Mouse (Mus musculus) kidney, postnatal 0 days (tissue): ENCODE results near the gene Habp4. TPM values are rescaled to one million over a fixed set of nuclear protein-coding genes. Genes with fewer than 3 reads are reported as not detected.

Experiments used
- ATAC-seq: fragments of 200-750 bp; cut with Nextera tagmentation; replicated peaks from 2 replicates; pipeline ENCODE4 v1.8.0; 2017; ENCODE audit warnings: low read depth, moderate number of reproducible peaks, moderate TSS enrichment, moderate library complexity; ENCODE audit not compliant: low FRiP score
- DNase-seq: peaks from one replicate; pipeline ENCODE4 v3.0.0-alpha.2; 2016; ENCODE audit warnings: low spot score
- H3K27ac ChIP-seq: fragments of 300-500 bp; sonication (generic); 2 replicates; pipeline ENCODE4 v1.5.1; 2014; ENCODE audit warnings: mild to moderate bottlenecking
- H3K27me3 ChIP-seq: fragments of 300-500 bp; sonication (generic); 2 replicates; pipeline ENCODE4 v1.6.1; 2014; ENCODE audit warnings: low read length, mixed read lengths; ENCODE audit not compliant: insufficient read depth
- H3K36me3 ChIP-seq: fragments of 300-500 bp; sonication (generic); 2 replicates; pipeline ENCODE4 v1.6.1; 2014; ENCODE audit warnings: low read length, mixed read lengths; ENCODE audit not compliant: insufficient read depth
- H3K4me1 ChIP-seq: fragments of 300-500 bp; sonication (generic); replicated peaks from 2 replicates; pipeline ENCODE4 v1.6.1; 2014; ENCODE audit warnings: antibody characterized with exemption, low read length, mixed read lengths; ENCODE audit not compliant: insufficient read depth
- H3K4me2 ChIP-seq: fragments of 300-500 bp; sonication (generic); 2 replicates; pipeline ENCODE4 v1.6.1; 2014; ENCODE audit warnings: mild to moderate bottlenecking, low read length, moderate library complexity, mixed read lengths
- H3K4me3 ChIP-seq: fragments of 300-500 bp; sonication (generic); replicated peaks from 2 replicates; pipeline ENCODE4 v1.5.1; 2014; ENCODE audit warnings: low read depth, low read length
- H3K9ac ChIP-seq: fragments of 300-500 bp; sonication (generic); 2 replicates; pipeline ENCODE4 v1.6.1; 2014; ENCODE audit warnings: low read depth, low read length
- H3K9me3 ChIP-seq: fragments of 300-500 bp; sonication (generic); replicated peaks from 2 replicates; pipeline ENCODE4 v1.6.1; 2016; ENCODE audit warnings: low read length, inconsistent platforms, mixed read lengths
- CTCF ChIP-seq: IDR thresholded peaks from 2 replicates; pipeline ENCODE4 v1.5.1; 2016; ENCODE audit warnings: antibody characterized with exemption, low read depth, mild to moderate bottlenecking, moderate library complexity
- WGBS: fragments of 180-500 bp; shearing (Covaris S2); extraction: QIAGEN DNeasy Blood & Tissue Kit; methylation state at CpG from one replicate; pipeline ENCODE4 v1.1.7; 2014; 5-methylcytosine and 5-hydroxymethylcytosine counted together
- polyA plus RNA-seq: library from polyadenylated mRNA; unstranded; fragments of >200 nt; fragmentation: Nextera tagmentation; extraction: Ambion mirVana; gene quantifications from 2 replicates; pipeline ENCODE4 v1.2.1, GENCODE M21; 2015

The Habp4 gene
- polyA plus RNA-seq, 1 experiment from 2014 or later: 37.4 TPM

DNA sequence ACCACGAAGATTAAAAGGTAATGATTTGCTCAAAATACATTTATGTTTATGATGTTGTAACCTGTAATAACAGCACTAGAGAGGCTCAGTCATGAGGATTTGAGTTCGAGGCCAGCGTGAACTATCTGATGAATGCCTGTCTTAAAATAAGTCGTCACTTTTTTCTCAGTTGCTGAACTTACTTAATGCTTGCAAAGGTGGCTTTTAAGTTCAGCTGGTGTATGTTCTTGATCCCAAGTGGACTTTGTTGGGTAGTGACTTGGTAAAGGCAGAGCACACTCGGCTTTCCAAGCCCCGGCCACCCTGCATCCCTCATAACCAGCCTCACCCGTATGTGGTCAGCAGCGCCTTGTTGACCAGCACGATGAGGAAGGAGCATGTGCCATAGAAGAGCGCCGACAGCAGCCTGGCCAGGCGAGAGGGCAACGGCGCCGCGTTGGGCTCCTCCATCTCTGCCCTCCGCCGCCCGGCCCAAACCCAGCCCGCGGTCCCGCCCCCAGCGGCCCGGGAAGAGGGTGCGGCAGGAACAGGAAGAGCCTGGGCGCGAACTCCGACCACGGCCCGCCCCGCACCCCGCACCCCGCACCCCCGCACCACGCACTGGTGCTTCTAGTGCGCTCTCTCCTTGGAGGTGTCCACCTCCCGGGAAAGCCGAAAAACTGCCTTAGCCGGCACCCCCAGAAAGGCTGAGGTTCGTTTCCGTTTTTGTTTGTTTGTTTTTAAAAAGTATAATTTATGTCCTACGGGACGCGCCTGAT is 32.6 kb upstream of the Habp4 start, which contains the start of gene Slc35d2:
TSS of gene Slc35d2 (minus strand) at position 511 of the 758 bp plus-strand sequence.
- peak within 1 kb of the TSS; percentile 71 for H3K4me2 ChIP-seq
- H3K4me3 ChIP-seq: peak within 1 kb of the TSS; percentile 56
- peak within 1 kb of the TSS; percentile 67 for H3K9ac ChIP-seq
- no peaks in the 10 kb centered on the region for H3K27me3 ChIP-seq
- no peaks in the 10 kb centered on the region for H3K9me3 ChIP-seq
- no peak; the same call in 1 of the 2 replicates for TF ChIP-seq CTCF
- 0 out of 2 replicates have a peak, but pooled peaks cover 1% of the 10 kb centered on the region for H3K36me3 ChIP-seq
- H3K27ac ChIP-seq: peak within 1 kb of the TSS; percentile 84
- ATAC-seq (peak; percentile 72), DNase-seq (peak; percentile 42)
- WGBS: 6% methylated on average over 42 of the region's 44 CpGs
- no peaks in the 10 kb centered on the region for H3K4me1 ChIP-seq

DNA sequence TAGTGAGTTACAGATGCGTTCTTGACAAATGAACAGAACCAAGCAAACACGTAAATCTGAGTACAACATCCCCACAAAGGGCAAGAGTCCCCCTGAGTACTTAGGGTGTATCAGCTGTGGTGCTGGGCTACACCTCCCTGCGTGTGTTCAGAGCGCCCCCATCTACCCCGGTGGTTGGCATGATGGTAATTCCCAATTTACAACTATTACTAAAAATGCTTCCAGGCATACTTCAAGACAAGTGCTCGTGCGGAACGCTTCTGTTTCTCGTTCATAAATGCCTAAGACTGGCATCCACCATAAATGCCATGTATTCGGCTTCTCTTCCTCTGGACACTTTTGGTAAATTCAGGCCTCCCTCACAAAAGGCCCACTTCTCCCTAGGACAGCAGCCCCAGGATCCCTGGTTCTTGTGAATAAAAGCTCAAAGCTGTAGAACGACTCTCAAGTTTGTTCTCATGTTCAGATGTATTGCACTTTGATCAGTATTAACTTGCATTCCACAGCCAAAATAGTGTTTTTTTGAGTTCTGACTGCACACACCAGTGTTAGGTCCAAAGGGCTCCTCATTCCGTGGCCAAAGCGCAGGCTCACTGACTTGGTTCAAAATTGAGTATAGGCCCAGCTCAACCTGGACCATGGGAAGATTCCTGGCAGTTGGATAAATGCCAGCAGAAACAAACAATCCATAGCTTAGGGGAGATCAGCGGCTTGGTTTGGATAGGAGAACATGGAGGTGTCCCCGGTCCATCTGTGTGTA is 31.8 kb upstream of the Habp4 start:
- Histone ChIP-seq H3K4me3 (peak overlapping the region; percentile 56), H3K4me2 (peak overlapping the region; percentile 71), H3K9ac (peak overlapping the region; percentile 67), H3K36me3 (0 out of 2 replicates have a peak, but pooled peaks cover 9% of the 10 kb centered on the region), H3K4me1 (no peaks in the 10 kb centered on the region), H3K27ac (peak overlapping the region; percentile 84), H3K9me3 (no peaks in the 10 kb centered on the region), H3K27me3 (no peaks in the 10 kb centered on the region)
- peak; percentile 55; the same call in 1 of the 2 replicates for ATAC-seq
- peak; percentile 56 for TF ChIP-seq CTCF
- peak; percentile 64 for DNase-seq
- 28% methylated on average over 15 of the region's 15 CpGs for WGBS

DNA sequence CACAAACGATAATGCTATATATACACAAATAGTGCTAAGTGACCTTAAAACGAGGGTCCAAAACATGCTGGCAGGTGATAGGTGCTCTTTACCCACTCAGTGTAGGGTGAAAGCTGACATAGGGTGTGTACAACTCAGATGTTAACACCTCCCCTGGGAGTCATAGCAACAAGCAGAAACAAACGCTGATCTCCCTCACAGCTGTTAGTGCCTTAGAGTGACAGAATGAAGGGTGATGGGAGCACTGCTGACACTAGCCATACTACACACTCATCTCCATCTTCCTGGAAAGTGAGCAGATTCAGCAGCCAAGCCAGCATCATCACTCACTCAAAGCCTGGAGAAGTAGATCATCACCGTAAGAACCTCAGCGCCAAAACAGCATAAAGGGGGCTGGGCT is 11.5 kb upstream of the Habp4 start:
- no peak overlapping the region for H3K9ac ChIP-seq
- ATAC-seq (no peak), DNase-seq (no peak)
- TF ChIP-seq CTCF: no peak
- no peaks in the 10 kb centered on the region for H3K9me3 ChIP-seq
- 58% methylated on average over 5 of the region's 5 CpGs for WGBS
- H3K27me3 ChIP-seq: no peaks in the 10 kb centered on the region
- peaks cover 4% of the 10 kb centered on the region; the same call in 1 of the 2 replicates for H3K4me1 ChIP-seq
- H3K4me3 ChIP-seq: no peak overlapping the region
- H3K36me3 ChIP-seq: no peaks in the 10 kb centered on the region
- no peak overlapping the region for H3K4me2 ChIP-seq
- H3K27ac ChIP-seq: no peak overlapping the region

DNA sequence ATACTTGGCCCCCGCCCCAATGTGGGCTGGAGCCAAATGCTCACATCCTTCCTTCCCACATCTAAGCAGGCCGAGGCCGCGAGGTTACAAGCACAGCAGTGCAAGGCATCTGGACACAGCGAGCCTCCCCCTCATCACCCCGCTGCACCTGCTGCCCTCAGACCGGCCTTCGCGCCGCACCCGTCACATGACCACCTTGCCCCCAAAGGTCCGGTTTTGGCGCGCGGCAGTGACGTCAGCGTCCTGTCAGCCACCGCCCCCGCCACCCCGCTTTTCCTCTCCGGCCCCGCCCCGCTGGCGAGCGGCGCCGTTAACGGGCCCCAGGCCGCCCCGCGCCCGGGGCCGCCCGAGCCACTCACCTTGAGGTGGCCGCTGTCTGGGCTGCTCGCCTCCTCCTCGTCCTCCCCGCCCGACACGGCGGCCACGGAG is 9.4 kb upstream of the Habp4 start:
- ATAC-seq (peak; percentile 44), DNase-seq (peak; percentile 89)
- TF ChIP-seq CTCF: no peak
- Histone ChIP-seq H3K27ac (peak overlapping the region; percentile 91), H3K9ac (peak overlapping the region; percentile 77), H3K9me3 (no peaks in the 10 kb centered on the region), H3K4me1 (peaks cover 4% of the 10 kb centered on the region; the same call in 1 of the 2 replicates), H3K36me3 (no peaks in the 10 kb centered on the region), H3K4me2 (peak overlapping the region; percentile 92), H3K4me3 (peak overlapping the region; percentile 84), H3K27me3 (no peaks in the 10 kb centered on the region)
- 1% methylated on average over 42 of the region's 42 CpGs for WGBS

GRCm38 (mm10) chr13:64152671-64153082 is 8.9 kb upstream of the Habp4 start:
- H3K4me1 ChIP-seq: peaks cover 4% of the 10 kb centered on the region; the same call in 1 of the 2 replicates
- H3K4me2 ChIP-seq: peak overlapping the region; percentile 92
- H3K9me3 ChIP-seq: no peaks in the 10 kb centered on the region
- no peaks in the 10 kb centered on the region for H3K27me3 ChIP-seq
- peak overlapping the region; percentile 91 for H3K27ac ChIP-seq
- peak; percentile 22 for DNase-seq
- ATAC-seq: peak; percentile 17
- H3K36me3 ChIP-seq: no peaks in the 10 kb centered on the region
- peak overlapping the region; percentile 84 for H3K4me3 ChIP-seq
- WGBS: 0% methylated on average over 61 of the region's 61 CpGs
- H3K9ac ChIP-seq: peak overlapping the region; percentile 77
- TF ChIP-seq CTCF: no peak

- no peak; the same call in 1 of the 2 replicates for TF ChIP-seq CTCF
- H3K36me3 ChIP-seq: no peaks in the 10 kb centered on the region
- peak within 1 kb of the TSS; percentile 92 for H3K4me2 ChIP-seq
- no peaks in the 10 kb centered on the region for H3K9me3 ChIP-seq
- under 1% methylated on average over 51 of the region's 56 CpGs for WGBS
- DNase-seq: peak; percentile 100
- ATAC-seq: peak; percentile 94
- peaks cover 4% of the 10 kb centered on the region; the same call in 1 of the 2 replicates for H3K4me1 ChIP-seq
- H3K9ac ChIP-seq: peak within 1 kb of the TSS; percentile 77
- peak within 1 kb of the TSS; percentile 84 for H3K4me3 ChIP-seq
- H3K27ac ChIP-seq: peak within 1 kb of the TSS; percentile 91
- no peaks in the 10 kb centered on the region for H3K27me3 ChIP-seq
Observed at GRCm38 (mm10) chr13:64153083-64153682, 8.4 kb upstream of the Habp4 start, which contains the start of gene Zfp367. Gene Zfp367 (minus strand): TSS chr13:64153202.
